Mouse (Mus musculus): Measurements from ENCODE around the gene Eya2.

GRCm38 (mm10) chr2:165818985-165819948, 224.4 kb downstream of the Eya2 start:
- peak; percentile 76 for TF ChIP-seq CTCF (IDR thresholded peaks at IDR 0.05; ENCODE audit: low read depth, low read length)
- TF ChIP-seq TAL1 (conservative IDR thresholded peaks at IDR 0.05; ENCODE audit: low read depth, low read length): no peak
- TF ChIP-seq GATA1 (IDR thresholded peaks at IDR 0.05; ENCODE audit: borderline replicate concordance, low read length): no peak

All from G1E (cell line).